Mouse (Mus musculus): ENCODE measurements at regions not wholly inside any gene's neighbourhood (a gene's known extent, or its start where the extent isn't known, plus 50 kb on each side); places are given as distances from the start of the nearest gene placed in this dataset.

GRCm38 (mm10) chr1:194161469-194161868 lies 456.5 kb upstream of the Plxna2 start:
- WGBS = 80% methylated on average over 4 of the region's 4 CpGs
- no peaks in the 10 kb centered on the region for H3K4me1 ChIP-seq (replicated peaks; ENCODE audit: control insufficient read depth, insufficient read depth, low read length)

GRCm38 (mm10) chr1:194160761-194161461 lies 457.1 kb upstream of the Plxna2 start:
- Histone ChIP-seq H3K4me2 (ENCODE audit: low read length) (no peak overlapping the region), H3K4me3 (ENCODE audit: low read depth, low read length) (no peak overlapping the region), H3K9ac (ENCODE audit: low read length) (no peak overlapping the region), H3K36me3 (ENCODE audit: control insufficient read depth, insufficient read depth, low read length) (no peaks in the 10 kb centered on the region), H3K27ac (ENCODE audit: low read depth) (no peak overlapping the region), H3K9me3 (ENCODE audit: control insufficient read depth, low read length) (no peaks in the 10 kb centered on the region), H3K4me1 (replicated peaks; ENCODE audit: control insufficient read depth, insufficient read depth, low read length) (no peaks in the 10 kb centered on the region), H3K27me3 (replicated peaks; ENCODE audit: control insufficient read depth, insufficient read depth, low read length) (no peaks in the 10 kb centered on the region)
- DNase-seq (ENCODE audit: low spot score) (no peak), ATAC-seq (replicated peaks; ENCODE audit: low FRiP score, low TSS enrichment, low read depth) (no peak)
- WGBS = 52% methylated on average over 8 of the region's 8 CpGs

More at GRCm38 (mm10) chr1:194161469-194161868, 456.5 kb upstream of the Plxna2 start:
- no peaks in the 10 kb centered on the region for H3K36me3 ChIP-seq (ENCODE audit: control insufficient read depth, insufficient read depth, low read length)
- H3K9ac ChIP-seq (ENCODE audit: low read length) = no peak overlapping the region
- H3K4me3 ChIP-seq (ENCODE audit: low read depth, low read length) = no peak overlapping the region
- H3K4me2 ChIP-seq (ENCODE audit: low read length) = no peak overlapping the region
- H3K27me3 ChIP-seq (replicated peaks; ENCODE audit: control insufficient read depth, insufficient read depth, low read length) = no peaks in the 10 kb centered on the region
- no peaks in the 10 kb centered on the region for H3K9me3 ChIP-seq (ENCODE audit: control insufficient read depth, low read length)
- H3K27ac ChIP-seq (ENCODE audit: low read depth) = no peak overlapping the region
- ATAC-seq (replicated peaks; ENCODE audit: low FRiP score, low TSS enrichment, low read depth) = no peak
- no peak for DNase-seq (ENCODE audit: low spot score)

- WGBS = 88% methylated on average over 6 of the region's 6 CpGs
Observed at GRCm38 (mm10) chr1:194157268-194157667, 460.8 kb upstream of the Plxna2 start.

GRCm38 (mm10) chr1:194148416-194149364 lies 469.3 kb upstream of the Plxna2 start:
- no peak overlapping the region for H3K9ac ChIP-seq (ENCODE audit: low read length)
- H3K4me3 ChIP-seq (ENCODE audit: low read depth, low read length) = no peak overlapping the region
- H3K27me3 ChIP-seq (replicated peaks; ENCODE audit: control insufficient read depth, insufficient read depth, low read length) = no peaks in the 10 kb centered on the region
- no peak overlapping the region for H3K27ac ChIP-seq (ENCODE audit: low read depth)
- 0 out of 2 replicates have a peak, but pooled peaks cover 6% of the 10 kb centered on the region for H3K4me1 ChIP-seq (replicated peaks; ENCODE audit: control insufficient read depth, insufficient read depth, low read length)
- H3K4me2 ChIP-seq (ENCODE audit: low read length) = no peak overlapping the region
- peak; percentile 52 for DNase-seq (ENCODE audit: low spot score)
- H3K9me3 ChIP-seq (ENCODE audit: control insufficient read depth, low read length) = no peaks in the 10 kb centered on the region
- ATAC-seq (replicated peaks; ENCODE audit: low FRiP score, low TSS enrichment, low read depth) = no peak
- H3K36me3 ChIP-seq (ENCODE audit: control insufficient read depth, insufficient read depth, low read length) = no peaks in the 10 kb centered on the region
- WGBS = 49% methylated on average over 11 of the region's 11 CpGs

More at GRCm38 (mm10) chr1:194157268-194157667, 460.8 kb upstream of the Plxna2 start:
- ATAC-seq (replicated peaks; ENCODE audit: low FRiP score, low TSS enrichment, low read depth) = no peak
- no peak overlapping the region for H3K9ac ChIP-seq (ENCODE audit: low read length)
- no peaks in the 10 kb centered on the region for H3K9me3 ChIP-seq (ENCODE audit: control insufficient read depth, low read length)
- no peak overlapping the region for H3K4me2 ChIP-seq (ENCODE audit: low read length)
- H3K4me1 ChIP-seq (replicated peaks; ENCODE audit: control insufficient read depth, insufficient read depth, low read length) = no peaks in the 10 kb centered on the region
- H3K27ac ChIP-seq (ENCODE audit: low read depth) = no peak overlapping the region
- no peak for DNase-seq (ENCODE audit: low spot score)
- H3K4me3 ChIP-seq (ENCODE audit: low read depth, low read length) = no peak overlapping the region
- no peaks in the 10 kb centered on the region for H3K36me3 ChIP-seq (ENCODE audit: control insufficient read depth, insufficient read depth, low read length)
- H3K27me3 ChIP-seq (replicated peaks; ENCODE audit: control insufficient read depth, insufficient read depth, low read length) = no peaks in the 10 kb centered on the region

GRCm38 (mm10) chr1:194117631-194118360 lies 500.2 kb upstream of the Plxna2 start:
- ATAC-seq (replicated peaks; ENCODE audit: low FRiP score, low TSS enrichment, low read depth) (no peak), DNase-seq (ENCODE audit: low spot score) (no peak)
- no peak overlapping the region for H3K27ac ChIP-seq (ENCODE audit: low read depth)
- WGBS = 83% methylated on average over 4 of the region's 4 CpGs
- H3K9me3 ChIP-seq (ENCODE audit: control insufficient read depth, low read length) = no peaks in the 10 kb centered on the region
- H3K27me3 ChIP-seq (replicated peaks; ENCODE audit: control insufficient read depth, insufficient read depth, low read length) = no peaks in the 10 kb centered on the region
- no peak overlapping the region for H3K4me3 ChIP-seq (ENCODE audit: low read depth, low read length)
- H3K4me1 ChIP-seq (replicated peaks; ENCODE audit: control insufficient read depth, insufficient read depth, low read length) = no peaks in the 10 kb centered on the region
- H3K36me3 ChIP-seq (ENCODE audit: control insufficient read depth, insufficient read depth, low read length) = no peaks in the 10 kb centered on the region
- no peak overlapping the region for H3K4me2 ChIP-seq (ENCODE audit: low read length)
- H3K9ac ChIP-seq (ENCODE audit: low read length) = no peak overlapping the region

GRCm38 (mm10) chr1:194114399-194114798 lies 503.6 kb upstream of the Plxna2 start:
- Histone ChIP-seq H3K27ac (ENCODE audit: low read depth) (no peak overlapping the region), H3K27me3 (replicated peaks; ENCODE audit: control insufficient read depth, insufficient read depth, low read length) (no peaks in the 10 kb centered on the region), H3K36me3 (ENCODE audit: control insufficient read depth, insufficient read depth, low read length) (no peaks in the 10 kb centered on the region), H3K4me2 (ENCODE audit: low read length) (no peak overlapping the region), H3K9me3 (ENCODE audit: control insufficient read depth, low read length) (no peaks in the 10 kb centered on the region), H3K4me1 (replicated peaks; ENCODE audit: control insufficient read depth, insufficient read depth, low read length) (no peaks in the 10 kb centered on the region), H3K4me3 (ENCODE audit: low read depth, low read length) (no peak overlapping the region), H3K9ac (ENCODE audit: low read length) (no peak overlapping the region)
- ATAC-seq (replicated peaks; ENCODE audit: low FRiP score, low TSS enrichment, low read depth) = no peak
- no peak for DNase-seq (ENCODE audit: low spot score)
- WGBS = 84% methylated on average over 1 of the region's 1 CpGs

GRCm38 (mm10) chr1:194111931-194112330 lies 506.1 kb upstream of the Plxna2 start:
- ATAC-seq (replicated peaks; ENCODE audit: low FRiP score, low TSS enrichment, low read depth) = no peak
- no peaks in the 10 kb centered on the region for H3K36me3 ChIP-seq (ENCODE audit: control insufficient read depth, insufficient read depth, low read length)
- H3K4me1 ChIP-seq (replicated peaks; ENCODE audit: control insufficient read depth, insufficient read depth, low read length) = no peaks in the 10 kb centered on the region
- no peak overlapping the region for H3K27ac ChIP-seq (ENCODE audit: low read depth)
- H3K9ac ChIP-seq (ENCODE audit: low read length) = no peak overlapping the region
- H3K9me3 ChIP-seq (ENCODE audit: control insufficient read depth, low read length) = no peaks in the 10 kb centered on the region
- 77% methylated on average over 2 of the region's 2 CpGs for WGBS
- H3K4me2 ChIP-seq (ENCODE audit: low read length) = no peak overlapping the region
- H3K4me3 ChIP-seq (ENCODE audit: low read depth, low read length) = no peak overlapping the region
- H3K27me3 ChIP-seq (replicated peaks; ENCODE audit: control insufficient read depth, insufficient read depth, low read length) = no peaks in the 10 kb centered on the region
- DNase-seq (ENCODE audit: low spot score) = no peak
